Mouse (Mus musculus): ENCODE measurements around the gene Cngb1. TPM values are rescaled to one million over a fixed set of nuclear protein-coding genes. Genes with fewer than 3 reads are reported as not detected.
"Not testable (repeated sequence)": the region's sequence is repeated elsewhere in the genome, so short reads cannot be mapped to it uniquely, and the experiment has no call there.

Gene Cngb1
- total RNA-seq, 2 experiments from 2014 or later, result 0.08 to 0.66 TPM

GRCm38 (mm10) chr8:95262181-95262580, 44.2 kb downstream of the Cngb1 start:
- TF ChIP-seq CTCF (IDR thresholded peaks at IDR 0.05), result no peak
- Histone ChIP-seq H3K4me3 (no peak overlapping the region), H3K27ac (no peak overlapping the region)
- intact Hi-C loops (cut with DNase I), result no loop called here
- no peak for DNase-seq

GRCm38 (mm10) chr8:95255611-95256010, 50.8 kb downstream of the Cngb1 start:
- DNase-seq, result no peak
- no peak for TF ChIP-seq CTCF (IDR thresholded peaks at IDR 0.05)
- Histone ChIP-seq H3K4me3 (no peak overlapping the region), H3K27ac (no peak overlapping the region)
- intact Hi-C loops (cut with DNase I), result loop anchor here (1.0 to 10.0 kb wide), 3 partner anchors 47 to 449 kb away; partner anchors contain the start of gene Zfp319

GRCm38 (mm10) chr8:95254564-95255434, 51.6 kb downstream of the Cngb1 start:
- Histone ChIP-seq H3K4me3 (peak overlapping the region; percentile 67), H3K27ac (peak overlapping the region; percentile 77)
- intact Hi-C loops (cut with DNase I), result loop anchor here (1.0 to 10.0 kb wide), 3 partner anchors 48 to 450 kb away; partner anchors contain the start of gene Zfp319
- peak; percentile 95 for TF ChIP-seq CTCF (IDR thresholded peaks at IDR 0.05)
- DNase-seq, result peak; percentile 96

GRCm38 (mm10) chr8:95252056-95252455, 54.3 kb downstream of the Cngb1 start:
- intact Hi-C loops (cut with DNase I), result loop anchor here (10.0 kb wide), 1 partner anchor 453 kb away; no protein-coding TSS in a partner anchor
- H3K4me3 ChIP-seq, result no peak overlapping the region
- TF ChIP-seq CTCF (IDR thresholded peaks at IDR 0.05), result no peak
- H3K27ac ChIP-seq, result no peak overlapping the region
- DNase-seq, result no peak

GRCm38 (mm10) chr8:95249847-95250246, 56.5 kb downstream of the Cngb1 start:
- H3K27ac ChIP-seq, result no peak overlapping the region
- TF ChIP-seq CTCF (IDR thresholded peaks at IDR 0.05), result peak; percentile 26; the same call in 1 of the 2 replicates
- intact Hi-C loops (cut with DNase I), result loop anchor here (10.0 kb wide), 2 partner anchors 185 to 455 kb away; partner anchors contain the start of gene Cfap20
- no peak overlapping the region for H3K4me3 ChIP-seq
- no peak for DNase-seq

- 0 out of 2 replicates have a peak overlapping the region, but pooled peaks have one; percentile 8 for H3K27ac ChIP-seq
- H3K4me3 ChIP-seq, result no peak overlapping the region
- intact Hi-C loops (cut with DNase I), result loop anchor here (10.0 kb wide), 1 partner anchor 188 kb away; the partner anchor contains the start of gene Cfap20
- TF ChIP-seq CTCF (IDR thresholded peaks at IDR 0.05), result no peak
- no peak for DNase-seq
Measured at GRCm38 (mm10) chr8:95247277-95247676, 59.1 kb downstream of the Cngb1 start.

GRCm38 (mm10) chr8:95245180-95245579, 61.2 kb downstream of the Cngb1 start:
- TF ChIP-seq CTCF (IDR thresholded peaks at IDR 0.05), result no peak
- H3K4me3 ChIP-seq, result no peak overlapping the region
- intact Hi-C loops (cut with DNase I), result loop anchor here (10.0 kb wide), 1 partner anchor 190 kb away; the partner anchor contains the start of gene Cfap20
- DNase-seq, result peak; percentile 31
- peak overlapping the region; percentile 78 for H3K27ac ChIP-seq

GRCm38 (mm10) chr8:95243853-95244252, 62.5 kb downstream of the Cngb1 start:
- intact Hi-C loops (cut with DNase I), result loop anchor here (10.0 kb wide), 1 partner anchor 191 kb away; the partner anchor contains the start of gene Cfap20
- no peak overlapping the region for H3K4me3 ChIP-seq
- no peak for TF ChIP-seq CTCF (IDR thresholded peaks at IDR 0.05)
- no peak overlapping the region for H3K27ac ChIP-seq
- DNase-seq, result no peak

- TF ChIP-seq CTCF (IDR thresholded peaks at IDR 0.05), result no peak
- Histone ChIP-seq H3K4me3 (peak overlapping the region; percentile 29), H3K27ac (peak overlapping the region; percentile 65)
- DNase-seq, result peak; percentile 54
- intact Hi-C loops (cut with DNase I), result loop anchor here (10.0 kb wide), 1 partner anchor 192 kb away; the partner anchor contains the start of gene Cfap20
Measured at GRCm38 (mm10) chr8:95242826-95243571, 63.4 kb downstream of the Cngb1 start.

- intact Hi-C loops (cut with DNase I), result loop anchor here (10.0 kb wide), 1 partner anchor 193 kb away; the partner anchor contains the start of gene Cfap20
- no peak overlapping the region for H3K27ac ChIP-seq
- H3K4me3 ChIP-seq, result no peak overlapping the region
- DNase-seq, result no peak
- TF ChIP-seq CTCF (IDR thresholded peaks at IDR 0.05), result no peak
Measured at GRCm38 (mm10) chr8:95242099-95242825, 64.1 kb downstream of the Cngb1 start.

GRCm38 (mm10) chr8:95235683-95236082, 70.7 kb downstream of the Cngb1 start:
- TF ChIP-seq CTCF (IDR thresholded peaks at IDR 0.05), result peak; percentile 91
- H3K27ac ChIP-seq, result no peak overlapping the region
- no peak overlapping the region for H3K4me3 ChIP-seq
- intact Hi-C loops (cut with DNase I), result no loop called here
- peak; percentile 83 for DNase-seq

- H3K27ac ChIP-seq; intact Hi-C loops (cut with DNase I); DNase-seq; H3K4me3 ChIP-seq: not testable (repeated sequence)
Measured at GRCm38 (mm10) chr8:95230086-95230485, 76.3 kb downstream of the Cngb1 start.
